Mouse (Mus musculus) kidney, embryonic 15.5 days (tissue): ENCODE measurements at regions not wholly inside any gene's neighbourhood (a gene's known extent, or its start where the extent isn't known, plus 50 kb on each side); places are given as distances from the start of the nearest gene placed in this dataset.

Experiments
- ATAC-seq: fragments of 200-750 bp; cut with Nextera tagmentation; replicated peaks from 2 replicates; pipeline ENCODE4 v1.8.0; 2017; ENCODE audit warnings: moderate TSS enrichment; ENCODE audit not compliant: low FRiP score
- H3K27ac ChIP-seq: fragments of 300-500 bp; sonication (generic); 2 replicates; pipeline ENCODE4 v1.5.1; 2015; ENCODE audit warnings: mild to moderate bottlenecking, inconsistent platforms
- H3K27me3 ChIP-seq: fragments of 300-500 bp; sonication (generic); 2 replicates; pipeline ENCODE4 v1.6.1; 2015; ENCODE audit warnings: inconsistent platforms
- H3K36me3 ChIP-seq: fragments of 300-500 bp; sonication (generic); 2 replicates; pipeline ENCODE4 v1.6.1; 2015; ENCODE audit warnings: inconsistent platforms
- H3K4me1 ChIP-seq: fragments of 300-500 bp; sonication (generic); 2 replicates; pipeline ENCODE4 v1.6.1; 2015; ENCODE audit warnings: inconsistent platforms
- H3K4me2 ChIP-seq: fragments of 300-500 bp; sonication (generic); 2 replicates; pipeline ENCODE4 v1.6.1; 2015; ENCODE audit warnings: moderate library complexity, mild to moderate bottlenecking, inconsistent platforms
- H3K4me3 ChIP-seq: fragments of 300-500 bp; sonication (generic); replicated peaks from 2 replicates; pipeline ENCODE4 v1.5.1; 2015; ENCODE audit warnings: mild to moderate bottlenecking, inconsistent platforms
- H3K9ac ChIP-seq: fragments of 300-500 bp; sonication (generic); 2 replicates; pipeline ENCODE4 v1.6.1; 2015; ENCODE audit warnings: mild to moderate bottlenecking, inconsistent platforms
- H3K9me3 ChIP-seq: fragments of 300-500 bp; sonication (generic); replicated peaks from 2 replicates; pipeline ENCODE4 v1.6.1; 2016; ENCODE audit warnings: inconsistent platforms
- WGBS: fragments of 180-500 bp; shearing (Covaris S2); methylation state at CpG from one replicate; pipeline ENCODE4 v1.1.7; 2015; ENCODE audit warnings: mixed read lengths; 5-methylcytosine and 5-hydroxymethylcytosine counted together

GRCm38 (mm10) chr9:50395543-50395942, 50.8 kb upstream of the Rpl10-ps3 start:
- Histone ChIP-seq H3K4me3 (no peak overlapping the region), H3K27ac (no peak overlapping the region), H3K9me3 (no peaks in the 10 kb centered on the region), H3K27me3 (no peaks in the 10 kb centered on the region), H3K9ac (no peak overlapping the region), H3K36me3 (no peaks in the 10 kb centered on the region), H3K4me2 (no peak overlapping the region), H3K4me1 (no peaks in the 10 kb centered on the region)
- ATAC-seq, result no peak
- WGBS, result 66% methylated on average over 3 of the region's 3 CpGs

DNA sequence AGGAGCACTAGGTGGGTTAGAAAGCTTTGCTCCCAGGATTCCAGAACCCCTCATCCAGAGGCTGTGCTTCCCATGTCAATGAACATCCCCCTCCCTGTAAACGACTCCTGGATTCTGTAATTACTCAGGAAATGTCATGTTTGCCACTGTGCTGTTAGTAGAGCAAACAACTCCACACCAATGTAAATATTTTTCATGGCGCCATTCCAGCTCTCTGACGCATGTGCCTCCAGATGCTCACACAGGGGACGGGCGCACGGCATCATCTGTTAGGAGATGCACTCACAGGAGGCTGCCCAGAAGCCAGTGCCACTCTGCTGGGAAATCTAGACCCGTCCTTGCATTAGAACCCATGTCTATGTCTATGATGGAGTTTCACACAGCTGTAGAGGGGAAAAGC, 51.3 kb upstream of the Rpl10-ps3 start:
- H3K4me2 ChIP-seq, result no peak overlapping the region
- no peaks in the 10 kb centered on the region for H3K36me3 ChIP-seq
- ATAC-seq, result no peak
- H3K4me3 ChIP-seq, result no peak overlapping the region
- H3K4me1 ChIP-seq, result no peaks in the 10 kb centered on the region
- H3K27me3 ChIP-seq, result no peaks in the 10 kb centered on the region
- 50% methylated on average over 7 of the region's 7 CpGs for WGBS
- H3K9me3 ChIP-seq, result no peaks in the 10 kb centered on the region
- H3K27ac ChIP-seq, result no peak overlapping the region
- no peak overlapping the region for H3K9ac ChIP-seq

DNA sequence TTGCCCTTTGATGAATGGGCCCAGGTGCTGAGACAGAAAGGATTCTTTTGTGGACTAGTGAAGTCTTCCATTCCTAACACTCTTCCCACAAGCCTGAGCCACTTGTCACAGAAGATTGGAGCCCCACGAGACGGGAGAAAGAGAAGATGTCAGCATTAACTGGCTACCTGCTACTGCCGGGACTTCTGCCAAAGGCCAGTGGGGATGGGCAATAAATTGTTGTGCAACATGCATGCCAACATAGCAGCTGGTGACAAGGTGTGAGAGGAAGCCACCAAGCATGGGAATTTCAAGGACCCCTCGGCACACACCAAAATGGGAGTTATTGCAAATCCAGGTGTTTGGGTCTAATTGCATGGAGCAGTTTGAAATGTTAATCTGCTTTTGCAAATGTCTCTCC, 63.6 kb upstream of the Rpl10-ps3 start:
- Histone ChIP-seq H3K36me3 (no peaks in the 10 kb centered on the region), H3K27ac (no peak overlapping the region), H3K9me3 (no peaks in the 10 kb centered on the region), H3K4me2 (no peak overlapping the region), H3K4me1 (no peaks in the 10 kb centered on the region), H3K27me3 (no peaks in the 10 kb centered on the region), H3K4me3 (no peak overlapping the region), H3K9ac (no peak overlapping the region)
- 65% methylated on average over 4 of the region's 4 CpGs for WGBS
- no peak for ATAC-seq

GRCm38 (mm10) chr9:50408845-50409244, 64.1 kb upstream of the Rpl10-ps3 start:
- WGBS, result 75% methylated on average over 4 of the region's 4 CpGs
- no peaks in the 10 kb centered on the region for H3K4me1 ChIP-seq
- no peak overlapping the region for H3K4me2 ChIP-seq
- no peak overlapping the region for H3K27ac ChIP-seq
- no peak overlapping the region for H3K9ac ChIP-seq
- H3K27me3 ChIP-seq, result no peaks in the 10 kb centered on the region
- H3K36me3 ChIP-seq, result no peaks in the 10 kb centered on the region
- no peaks in the 10 kb centered on the region for H3K9me3 ChIP-seq
- no peak overlapping the region for H3K4me3 ChIP-seq
- ATAC-seq, result no peak

- Histone ChIP-seq H3K27me3 (no peaks in the 10 kb centered on the region), H3K4me3 (no peak overlapping the region), H3K4me2 (no peak overlapping the region), H3K4me1 (no peaks in the 10 kb centered on the region), H3K27ac (no peak overlapping the region), H3K9ac (no peak overlapping the region), H3K9me3 (no peaks in the 10 kb centered on the region), H3K36me3 (no peaks in the 10 kb centered on the region)
- WGBS, result 82% methylated on average over 8 of the region's 8 CpGs
- no peak for ATAC-seq
These were observed 68.2 kb upstream of the Rpl10-ps3 start for GRCm38 (mm10) chr9:50412986-50413385.

DNA sequence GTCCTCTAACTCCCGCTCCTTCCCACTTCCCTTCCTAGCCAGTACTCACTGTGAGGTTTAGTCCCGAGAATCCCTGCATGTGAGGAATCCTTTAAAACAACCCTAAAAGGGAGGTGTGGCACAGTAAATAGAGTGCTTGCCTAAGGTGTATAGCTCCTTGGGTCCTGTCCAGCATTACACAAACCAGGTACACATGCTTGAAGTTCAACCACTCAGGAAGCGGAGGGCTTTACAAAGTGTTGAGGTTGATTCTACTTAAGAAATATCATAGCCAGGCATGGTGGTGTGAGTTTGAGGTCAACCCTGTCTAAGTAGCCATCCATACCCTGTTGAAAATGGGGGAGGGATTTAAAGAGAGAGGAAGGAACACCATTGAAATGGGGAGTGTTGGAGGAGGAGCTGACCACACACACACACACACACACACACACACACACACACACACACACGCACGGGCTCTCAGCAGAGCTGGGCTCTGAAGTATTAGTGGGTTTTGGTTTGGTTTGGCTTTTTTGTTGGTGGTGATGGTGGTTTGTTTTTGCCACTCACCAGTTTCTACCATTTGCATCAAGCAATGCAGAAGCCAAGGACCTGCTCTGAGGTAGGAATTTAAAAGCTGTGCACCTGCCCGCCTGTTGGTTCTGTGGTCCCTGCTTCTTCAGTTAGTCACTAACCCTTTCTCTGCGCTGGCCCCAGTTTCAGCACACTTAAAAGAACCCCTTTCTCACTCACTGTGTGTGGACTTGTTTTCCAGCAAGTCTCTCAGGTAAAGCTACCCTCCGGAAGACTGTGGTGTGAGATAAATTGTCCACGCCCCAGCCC, 69.0 kb upstream of the Rpl10-ps3 start:
- no peaks in the 10 kb centered on the region for H3K36me3 ChIP-seq
- H3K27ac ChIP-seq, result no peak overlapping the region
- no peak overlapping the region for H3K9ac ChIP-seq
- H3K4me1 ChIP-seq, result no peaks in the 10 kb centered on the region
- no peak for ATAC-seq
- WGBS, result 86% methylated on average over 9 of the region's 9 CpGs
- H3K4me2 ChIP-seq, result no peak overlapping the region
- H3K4me3 ChIP-seq, result no peak overlapping the region
- H3K9me3 ChIP-seq, result no peaks in the 10 kb centered on the region
- H3K27me3 ChIP-seq, result no peaks in the 10 kb centered on the region

DNA sequence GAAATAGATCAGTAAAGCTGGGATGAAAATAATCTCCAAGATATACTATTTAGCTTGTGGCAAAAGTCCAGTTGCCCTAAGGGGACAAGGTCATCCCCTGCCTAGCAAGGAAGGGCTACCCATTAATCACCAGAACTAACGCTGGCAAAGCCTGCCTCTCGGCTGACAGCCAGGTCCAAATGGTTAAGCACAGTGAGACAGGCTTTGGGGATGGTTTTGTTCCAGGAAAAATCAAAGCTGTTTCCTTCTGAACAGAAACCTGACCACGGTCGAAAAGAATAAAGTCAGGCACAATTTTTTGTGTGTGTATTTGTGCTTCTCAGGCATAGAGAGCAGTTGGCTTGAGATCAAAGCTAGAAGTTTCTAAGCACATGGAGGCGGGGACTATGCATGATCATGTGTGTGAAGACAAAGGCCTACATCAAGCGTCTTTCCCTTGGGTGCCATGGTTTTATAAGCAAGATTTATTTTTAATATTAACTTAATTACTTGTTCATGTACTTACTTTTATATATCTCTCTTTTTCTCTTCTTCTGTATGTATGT, 70.1 kb upstream of the Rpl10-ps3 start:
- Histone ChIP-seq H3K27me3 (no peaks in the 10 kb centered on the region), H3K4me1 (no peaks in the 10 kb centered on the region), H3K4me2 (no peak overlapping the region), H3K27ac (no peak overlapping the region; the same call in 1 of the 2 replicates), H3K9ac (no peak overlapping the region), H3K4me3 (no peak overlapping the region), H3K36me3 (no peaks in the 10 kb centered on the region), H3K9me3 (no peaks in the 10 kb centered on the region)
- 54% methylated on average over 6 of the region's 6 CpGs for WGBS
- no peak for ATAC-seq

DNA sequence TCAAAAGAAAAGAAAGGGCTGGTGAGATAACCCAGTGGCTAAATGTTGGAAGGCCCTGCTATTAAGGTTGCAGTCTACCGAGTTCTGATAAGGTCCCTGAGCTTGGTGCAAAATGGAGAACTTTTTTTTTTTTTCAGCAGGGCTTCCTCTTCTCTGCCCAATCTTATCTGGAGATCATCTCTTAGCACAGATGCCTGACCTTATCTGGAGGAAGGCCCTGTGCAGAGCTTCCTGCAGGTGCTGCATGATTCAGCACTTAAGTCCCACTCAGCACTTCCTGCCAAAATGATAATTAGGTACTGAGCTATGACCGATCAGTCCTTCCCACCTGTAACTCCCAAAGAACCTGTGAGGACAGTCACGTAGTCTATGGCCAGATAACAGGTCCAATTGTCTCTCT, 71.9 kb upstream of the Rpl10-ps3 start:
- Histone ChIP-seq H3K27me3 (no peaks in the 10 kb centered on the region), H3K27ac (no peak overlapping the region), H3K9me3 (no peaks in the 10 kb centered on the region), H3K9ac (no peak overlapping the region), H3K4me2 (no peak overlapping the region), H3K36me3 (no peaks in the 10 kb centered on the region), H3K4me1 (no peaks in the 10 kb centered on the region), H3K4me3 (no peak overlapping the region)
- ATAC-seq, result no peak
- 66% methylated on average over 3 of the region's 3 CpGs for WGBS

- Histone ChIP-seq H3K4me2 (no peak overlapping the region), H3K9me3 (no peaks in the 10 kb centered on the region), H3K27me3 (no peaks in the 10 kb centered on the region), H3K27ac (no peak overlapping the region), H3K9ac (no peak overlapping the region), H3K36me3 (no peaks in the 10 kb centered on the region), H3K4me1 (peaks cover 8% of the 10 kb centered on the region), H3K4me3 (no peak overlapping the region)
- WGBS, result 95% methylated on average over 2 of the region's 2 CpGs
- ATAC-seq, result no peak
These were observed 73.3 kb upstream of the Plet1 start for GRCm38 (mm10) chr9:50421061-50421460.

GRCm38 (mm10) chr9:50421572-50422285, 72.6 kb upstream of the Plet1 start:
- Histone ChIP-seq H3K27ac (no peak overlapping the region), H3K27me3 (no peaks in the 10 kb centered on the region), H3K4me3 (no peak overlapping the region), H3K4me2 (no peak overlapping the region), H3K9ac (no peak overlapping the region), H3K4me1 (peaks cover 8% of the 10 kb centered on the region), H3K9me3 (no peaks in the 10 kb centered on the region), H3K36me3 (no peaks in the 10 kb centered on the region)
- ATAC-seq, result no peak
- 82% methylated on average over 23 of the region's 23 CpGs for WGBS

- H3K4me3 ChIP-seq, result no peak overlapping the region
- peaks cover 8% of the 10 kb centered on the region for H3K4me1 ChIP-seq
- H3K4me2 ChIP-seq, result no peak overlapping the region
- H3K27ac ChIP-seq, result no peak overlapping the region
- ATAC-seq, result no peak
- no peaks in the 10 kb centered on the region for H3K9me3 ChIP-seq
- H3K27me3 ChIP-seq, result 0 out of 2 replicates have a peak, but pooled peaks cover 5% of the 10 kb centered on the region
- H3K36me3 ChIP-seq, result no peaks in the 10 kb centered on the region
- no peak overlapping the region for H3K9ac ChIP-seq
- 21% methylated on average over 4 of the region's 4 CpGs for WGBS
These were observed 68.3 kb upstream of the Plet1 start for GRCm38 (mm10) chr9:50425866-50426495.

- no peaks in the 10 kb centered on the region for H3K36me3 ChIP-seq
- 79% methylated on average over 7 of the region's 7 CpGs for WGBS
- H3K9ac ChIP-seq, result no peak overlapping the region
- H3K9me3 ChIP-seq, result no peaks in the 10 kb centered on the region
- no peak overlapping the region for H3K27ac ChIP-seq
- no peak overlapping the region for H3K4me2 ChIP-seq
- no peak for ATAC-seq
- peaks cover 12% of the 10 kb centered on the region for H3K4me1 ChIP-seq
- no peak overlapping the region for H3K4me3 ChIP-seq
- H3K27me3 ChIP-seq, result 0 out of 2 replicates have a peak, but pooled peaks cover 5% of the 10 kb centered on the region
These were observed 64.2 kb upstream of the Plet1 start for GRCm38 (mm10) chr9:50430147-50430546.
